Mouse (Mus musculus) CH12.LX (cell line): ENCODE data around the gene Tmem167. TPM values are rescaled to one million over a fixed set of nuclear protein-coding genes. Genes with fewer than 3 reads are reported as not detected.

ENCODE experiments used
- polyA plus RNA-seq: library from polyadenylated mRNA; unstranded; fragments of >175 nt; gene quantifications from 2 replicates; pipeline ENCODE4 v1.2.1, GENCODE M21; 2012; ENCODE audit warnings: low read depth; ENCODE audit not compliant: insufficient read length
- total RNA-seq, 2 experiments: library from RNA; depleted of rRNA; stranded (reverse); fragments of 300-350 nt in 1 of 2; fragments of >200 nt in 1 of 2; gene quantifications; 2 replicates each; pipeline ENCODE4 v1.2.3; 2012 to 2014

Gene Tmem167
- total and polyA plus RNA-seq, 3 experiments: 14.1 to 38.6 (median 24.5) TPM

Other genes with a start within 250 kb of the Tmem167 start
- 6.2 and 6.8 TPM in 2 replicates for gene Xrcc4, start 485 bp downstream of the Tmem167 start, total RNA-seq (2012; rRNA removed)
- 19.6 and 21.5 TPM in 2 replicates for gene Xrcc4, start 485 bp downstream of the Tmem167 start, total RNA-seq (2014; rRNA removed)
- 10.0 and 10.5 TPM in 2 replicates for gene Xrcc4, start 485 bp downstream of the Tmem167 start, polyA plus RNA-seq